Mouse (Mus musculus) limb, embryonic 12.5 days (tissue): Measurements from ENCODE around the gene Gas2l2. TPM values are rescaled to one million over a fixed set of nuclear protein-coding genes. Genes with fewer than 3 reads are reported as not detected.
A peak's percentile ranks its signal among the peaks of the same experiment; 100 is the strongest.

Experiments
- ATAC-seq: fragments of 200-750 bp; cut with Nextera tagmentation; 2 replicates; pipeline ENCODE4 v1.8.0; 2017; ENCODE audit warnings: low read depth, moderate TSS enrichment; ENCODE audit not compliant: insufficient number of reproducible peaks, insufficient read depth, low FRiP score, low TSS enrichment
- H3K27ac ChIP-seq: fragments of 300-500 bp; sonication (generic); 2 replicates; pipeline ENCODE4 v1.5.1; 2016; ENCODE audit warnings: mild to moderate bottlenecking, moderate library complexity
- H3K27me3 ChIP-seq: fragments of 300-500 bp; sonication (generic); 2 replicates; pipeline ENCODE4 v1.6.1; 2016; ENCODE audit warnings: mild to moderate bottlenecking, moderate library complexity
- H3K36me3 ChIP-seq: fragments of 300-500 bp; sonication (generic); 2 replicates; pipeline ENCODE4 v1.6.1; 2016; ENCODE audit warnings: mild to moderate bottlenecking, moderate library complexity
- H3K4me1 ChIP-seq: fragments of 300-500 bp; sonication (generic); replicated peaks from 2 replicates; pipeline ENCODE4 v1.6.1; 2016
- H3K4me2 ChIP-seq: fragments of 300-500 bp; sonication (generic); 2 replicates; pipeline ENCODE4 v1.6.1; 2016; ENCODE audit warnings: mild to moderate bottlenecking, moderate library complexity
- H3K4me3 ChIP-seq: fragments of 300-500 bp; sonication (generic); replicated peaks from 2 replicates; pipeline ENCODE4 v1.5.1; 2016; ENCODE audit warnings: mild to moderate bottlenecking
- H3K9ac ChIP-seq: fragments of 300-500 bp; sonication (generic); replicated peaks from 2 replicates; pipeline ENCODE4 v1.6.1; 2016; ENCODE audit warnings: mild to moderate bottlenecking, moderate library complexity
- H3K9me3 ChIP-seq: fragments of 300-500 bp; sonication (generic); 2 replicates; pipeline ENCODE4 v1.6.1; 2016; ENCODE audit warnings: mild to moderate bottlenecking, moderate library complexity
- WGBS: fragments of 180-500 bp; shearing (Covaris S2); methylation state at CpG from one replicate; pipeline ENCODE4 v1.1.7; 2016; 5-methylcytosine and 5-hydroxymethylcytosine counted together
- polyA plus RNA-seq: library from polyadenylated mRNA; unstranded; fragments of >200 nt; fragmentation: Nextera tagmentation; extraction: Ambion mirVana; gene quantifications from 2 replicates; pipeline ENCODE4 v1.2.1, GENCODE M21; 2016

The Gas2l2 gene
- not detected in 2 replicates for polyA plus RNA-seq

- H3K4me1 ChIP-seq: peaks cover 7% of the 10 kb centered on the region; the same call in 1 of the 2 replicates
- ATAC-seq: no peak
- H3K27ac ChIP-seq: no peak within 1 kb of the TSS
- no peak within 1 kb of the TSS for H3K9ac ChIP-seq
- H3K9me3 ChIP-seq: no peaks in the 10 kb centered on the region
- 53% methylated on average over 5 of the region's 5 CpGs for WGBS
- peaks cover 62% of the 10 kb centered on the region for H3K27me3 ChIP-seq
- H3K4me3 ChIP-seq: no peak within 1 kb of the TSS
- no peaks in the 10 kb centered on the region for H3K36me3 ChIP-seq
- H3K4me2 ChIP-seq: peak within 1 kb of the TSS; percentile 30
Measured at GRCm38 (mm10) chr11:83429355-83429754, at the start of gene Gas2l2. Gene Gas2l2 (minus strand): TSS chr11:83429455.

- Histone ChIP-seq H3K27me3 (peaks cover 4% of the 10 kb centered on the region; the same call in 1 of the 2 replicates), H3K9ac (peak overlapping the region; percentile 90), H3K4me2 (peak overlapping the region; percentile 80), H3K4me3 (peak overlapping the region; percentile 89), H3K36me3 (peaks cover 20% of the 10 kb centered on the region), H3K27ac (peak overlapping the region; percentile 98), H3K9me3 (no peaks in the 10 kb centered on the region), H3K4me1 (peaks cover 14% of the 10 kb centered on the region)
- ATAC-seq: peak; percentile 84
- WGBS: under 1% methylated on average over 51 of the region's 52 CpGs
Measured at GRCm38 (mm10) chr11:83473235-83474016, 44.2 kb upstream of the Gas2l2 start.

- no peaks in the 10 kb centered on the region for H3K9me3 ChIP-seq
- peak within 1 kb of the TSS; percentile 89 for H3K4me3 ChIP-seq
- ATAC-seq: peak; percentile 98
- H3K27ac ChIP-seq: peak within 1 kb of the TSS; percentile 98
- peaks cover 4% of the 10 kb centered on the region; the same call in 1 of the 2 replicates for H3K27me3 ChIP-seq
- under 1% methylated on average over 66 of the region's 66 CpGs for WGBS
- H3K4me1 ChIP-seq: peaks cover 16% of the 10 kb centered on the region
- peak within 1 kb of the TSS; percentile 90 for H3K9ac ChIP-seq
- peak within 1 kb of the TSS; percentile 80 for H3K4me2 ChIP-seq
- peaks cover 13% of the 10 kb centered on the region for H3K36me3 ChIP-seq
Measured at GRCm38 (mm10) chr11:83472324-83473234, 43.3 kb upstream of the Gas2l2 start, which contains the start of gene Taf15. Gene Taf15 (plus strand): TSS chr11:83473086.

- H3K9ac ChIP-seq: peak overlapping the region; percentile 48; the same call in 1 of the 2 replicates
- peaks cover 9% of the 10 kb centered on the region for H3K36me3 ChIP-seq
- no peak for ATAC-seq
- H3K4me2 ChIP-seq: peak overlapping the region; percentile 58
- H3K4me1 ChIP-seq: peaks cover 24% of the 10 kb centered on the region
- H3K27ac ChIP-seq: peak overlapping the region; percentile 98; the same call in 1 of the 2 replicates
- 73% methylated on average over 2 of the region's 2 CpGs for WGBS
- H3K27me3 ChIP-seq: peaks cover 4% of the 10 kb centered on the region; the same call in 1 of the 2 replicates
- no peaks in the 10 kb centered on the region for H3K9me3 ChIP-seq
- H3K4me3 ChIP-seq: 0 out of 2 replicates have a peak overlapping the region, but pooled peaks have one; percentile 89
Measured at GRCm38 (mm10) chr11:83471766-83472165, 42.5 kb upstream of the Gas2l2 start.

- H3K36me3 ChIP-seq: no peaks in the 10 kb centered on the region
- no peaks in the 10 kb centered on the region for H3K9me3 ChIP-seq
- no peak overlapping the region for H3K4me3 ChIP-seq
- H3K9ac ChIP-seq: no peak overlapping the region
- peaks cover 15% of the 10 kb centered on the region for H3K4me1 ChIP-seq
- no peak for ATAC-seq
- peaks cover 16% of the 10 kb centered on the region; the same call in 1 of the 2 replicates for H3K27me3 ChIP-seq
- no peak overlapping the region for H3K4me2 ChIP-seq
- no peak overlapping the region for H3K27ac ChIP-seq
- WGBS: 90% methylated on average over 3 of the region's 3 CpGs
Measured at GRCm38 (mm10) chr11:83468765-83469164, 39.5 kb upstream of the Gas2l2 start.

- Histone ChIP-seq H3K4me2 (no peak overlapping the region), H3K9me3 (no peaks in the 10 kb centered on the region), H3K4me3 (no peak overlapping the region), H3K27ac (peak overlapping the region; percentile 59; the same call in 1 of the 2 replicates), H3K4me1 (peaks cover 27% of the 10 kb centered on the region), H3K9ac (no peak overlapping the region), H3K27me3 (peaks cover 31% of the 10 kb centered on the region), H3K36me3 (no peaks in the 10 kb centered on the region)
- no peak for ATAC-seq
- WGBS: 44% methylated on average over 11 of the region's 11 CpGs
Measured at GRCm38 (mm10) chr11:83467120-83467652, 37.9 kb upstream of the Gas2l2 start.

- Histone ChIP-seq H3K4me1 (peaks cover 25% of the 10 kb centered on the region), H3K27ac (no peak overlapping the region), H3K9ac (no peak overlapping the region), H3K27me3 (peaks cover 44% of the 10 kb centered on the region), H3K4me2 (no peak overlapping the region), H3K9me3 (no peaks in the 10 kb centered on the region), H3K4me3 (no peak overlapping the region), H3K36me3 (no peaks in the 10 kb centered on the region)
- no peak for ATAC-seq
- 31% methylated on average over 2 of the region's 2 CpGs for WGBS
Measured at GRCm38 (mm10) chr11:83465976-83466375, 36.7 kb upstream of the Gas2l2 start.

- peaks cover 37% of the 10 kb centered on the region for H3K4me1 ChIP-seq
- peaks cover 48% of the 10 kb centered on the region for H3K27me3 ChIP-seq
- H3K9ac ChIP-seq: peak within 1 kb of the TSS; percentile 74
- H3K27ac ChIP-seq: no peak within 1 kb of the TSS
- ATAC-seq: no peak
- under 1% methylated on average over 42 of the region's 42 CpGs for WGBS
- H3K9me3 ChIP-seq: no peaks in the 10 kb centered on the region
- peak within 1 kb of the TSS; percentile 69 for H3K4me3 ChIP-seq
- no peaks in the 10 kb centered on the region for H3K36me3 ChIP-seq
- H3K4me2 ChIP-seq: peak within 1 kb of the TSS; percentile 94
Measured at GRCm38 (mm10) chr11:83462711-83463244, 33.5 kb upstream of the Gas2l2 start, which contains the start of gene Mmp28. Gene Mmp28 (minus strand): TSS chr11:83463071.

- 67% methylated on average over 10 of the region's 10 CpGs for WGBS
- peaks cover 48% of the 10 kb centered on the region for H3K27me3 ChIP-seq
- no peaks in the 10 kb centered on the region for H3K9me3 ChIP-seq
- no peak for ATAC-seq
- H3K9ac ChIP-seq: no peak overlapping the region
- H3K4me1 ChIP-seq: peaks cover 37% of the 10 kb centered on the region
- no peak overlapping the region for H3K27ac ChIP-seq
- peak overlapping the region; percentile 69; the same call in 1 of the 2 replicates for H3K4me3 ChIP-seq
- no peaks in the 10 kb centered on the region for H3K36me3 ChIP-seq
- peak overlapping the region; percentile 94 for H3K4me2 ChIP-seq
Measured at GRCm38 (mm10) chr11:83461462-83462027, 32.3 kb upstream of the Gas2l2 start.

- no peaks in the 10 kb centered on the region for H3K36me3 ChIP-seq
- 42% methylated on average over 9 of the region's 9 CpGs for WGBS
- ATAC-seq: peak; percentile 69
Measured at GRCm38 (mm10) chr11:83457912-83458601, 28.8 kb upstream of the Gas2l2 start.

More at GRCm38 (mm10) chr11:83457912-83458601, 28.8 kb upstream of the Gas2l2 start:
- Histone ChIP-seq H3K27ac (peak overlapping the region; percentile 74), H3K27me3 (peaks cover 28% of the 10 kb centered on the region), H3K4me2 (peak overlapping the region; percentile 7; the same call in 1 of the 2 replicates), H3K4me1 (peaks cover 51% of the 10 kb centered on the region), H3K9ac (no peak overlapping the region), H3K9me3 (no peaks in the 10 kb centered on the region), H3K4me3 (no peak overlapping the region)
